Comparison of ENCODE assay signal across 7 mouse cellular contexts in genomic region chr11:101424105-101424851, GRCm38 (mm10). TPM values are rescaled to one million over a fixed set of nuclear protein-coding genes. Genes with fewer than 3 reads are reported as not detected.
DNase-seq lines count a peak whose midpoint lies in the region; ATAC-seq and TF ChIP-seq lines count a peak whose summit lies in the region.

TSS of gene Gm27029 (minus strand) at chr11:101424796.

- no peaks in the 10 kb centered on the region for H3K36me3 ChIP-seq in testis, adult 2 months (ENCODE audit: control insufficient read depth, insufficient read depth, low read length)
- peaks cover 27% of the 10 kb centered on the region for H3K36me3 ChIP-seq in heart, embryonic 14.5 days (ENCODE audit: control insufficient read depth, insufficient read depth, low read length)
- peaks cover under 1% of the 10 kb centered on the region; the same call in 1 of the 2 replicates for H3K36me3 ChIP-seq in limb, embryonic 11.5 days (ENCODE audit: control insufficient read depth, insufficient read depth, low read length)
- peaks cover 5% of the 10 kb centered on the region for H3K36me3 ChIP-seq in midbrain, embryonic 14.5 days (ENCODE audit: control insufficient read depth, insufficient read depth, low read length)

- H3K9me3 ChIP-seq in heart, embryonic 14.5 days (ENCODE audit: control insufficient read depth, low read length): no peaks in the 10 kb centered on the region
- H3K9me3 ChIP-seq in limb, embryonic 11.5 days (ENCODE audit: control insufficient read depth, low read length): no peaks in the 10 kb centered on the region
- H3K9me3 ChIP-seq in midbrain, embryonic 14.5 days (ENCODE audit: control insufficient read depth, low read length): no peaks in the 10 kb centered on the region

- TF ChIP-seq CTCF in testis, adult 2 months (IDR thresholded peaks at IDR 0.05; ENCODE audit: control insufficient read depth, insufficient read depth, insufficient replicate concordance, low read depth, low read length): no peak

- peak within 1 kb of the TSS; percentile 91 for H3K4me2 ChIP-seq in heart, embryonic 14.5 days (ENCODE audit: low read length)
- H3K4me2 ChIP-seq in limb, embryonic 11.5 days (ENCODE audit: low read depth, severe bottlenecking): peak within 1 kb of the TSS; percentile 96
- peak within 1 kb of the TSS; percentile 79 for H3K4me2 ChIP-seq in midbrain, embryonic 14.5 days (ENCODE audit: low read length)

- peaks cover 3% of the 10 kb centered on the region for H3K4me1 ChIP-seq in testis, adult 2 months (ENCODE audit: control insufficient read depth, insufficient read depth, low read length)
- H3K4me1 ChIP-seq in heart, embryonic 14.5 days (ENCODE audit: control insufficient read depth in 2 of 2, insufficient read depth in 2 of 2, low read length in 2 of 2): peaks cover 3 to 21% of the 10 kb centered on the region in 2 experiments
- 0 out of 2 replicates have a peak, but pooled peaks cover 7% of the 10 kb centered on the region for H3K4me1 ChIP-seq in limb, embryonic 11.5 days (ENCODE audit: control insufficient read depth, insufficient read depth, low read length)
- H3K4me1 ChIP-seq in midbrain, embryonic 14.5 days (ENCODE audit: control insufficient read depth, insufficient read depth, low read length): peaks cover 23% of the 10 kb centered on the region

- no peak for TF ChIP-seq POLR2A in testis, adult 2 months (IDR thresholded peaks at IDR 0.05; ENCODE audit: control insufficient read depth, low read depth, low read length)

- ATAC-seq in common myeloid progenitor, adult 5-6 weeks (replicated peaks; ENCODE audit: low read depth, poor library complexity, severe bottlenecking): peak; percentile 31
- ATAC-seq in heart, embryonic 14.5 days (ENCODE audit: insufficient number of reproducible peaks, insufficient read depth, low FRiP score, low read depth): peak; percentile 61; the same call in 1 of the 2 replicates
- peak; percentile 53; the same call in 1 of the 2 replicates for ATAC-seq in limb, embryonic 11.5 days (ENCODE audit: insufficient number of reproducible peaks, low FRiP score, low TSS enrichment, low read depth)
- ATAC-seq in midbrain, embryonic 14.5 days (ENCODE audit: low FRiP score, low TSS enrichment): peak; percentile 20; the same call in 1 of the 2 replicates

- under 1% methylated on average over 23 of the region's 23 CpGs for WGBS in heart, embryonic 14.5 days
- 6% methylated on average over 23 of the region's 23 CpGs for WGBS in limb, embryonic 11.5 days
- WGBS in midbrain, embryonic 14.5 days: 5% methylated on average over 23 of the region's 23 CpGs

- no peak for DNase-seq in testis, postnatal 10 days (ENCODE audit: low spot score)
- no peak for DNase-seq in limb, embryonic 11.5 days (ENCODE audit: low spot score)
- no peak for DNase-seq in midbrain, embryonic 14.5 days
- DNase-seq in adipocyte (ENCODE audit: low spot score): no peak

- H3K27me3 ChIP-seq in testis, adult 2 months (ENCODE audit: control insufficient read depth, insufficient read depth, low read length): no peaks in the 10 kb centered on the region
- no peaks in the 10 kb centered on the region for H3K27me3 ChIP-seq in heart, embryonic 14.5 days (ENCODE audit: control insufficient read depth, insufficient read depth, low read length)
- no peaks in the 10 kb centered on the region for H3K27me3 ChIP-seq in limb, embryonic 11.5 days (ENCODE audit: control insufficient read depth, insufficient read depth, low read length)
- no peaks in the 10 kb centered on the region for H3K27me3 ChIP-seq in midbrain, embryonic 14.5 days (ENCODE audit: control insufficient read depth, insufficient read depth, low read length)

- peak within 1 kb of the TSS; percentile 87 for H3K9ac ChIP-seq in heart, embryonic 14.5 days (ENCODE audit: low read length)
- peak within 1 kb of the TSS; percentile 78 for H3K9ac ChIP-seq in limb, embryonic 11.5 days (ENCODE audit: low read length)
- H3K9ac ChIP-seq in midbrain, embryonic 14.5 days (replicated peaks; ENCODE audit: low read length): peak within 1 kb of the TSS; percentile 80

- H3K27ac ChIP-seq in testis, adult 2 months (ENCODE audit: control insufficient read depth, insufficient read depth, low read depth, low read length): peak within 1 kb of the TSS; percentile 97
- H3K27ac ChIP-seq in heart, embryonic 14.5 days (replicated peaks in 1 of 2; ENCODE audit: control insufficient read depth in 1 of 2, insufficient read depth in 1 of 2, low read depth in 2 of 2, low read length in 2 of 2): peak within 1 kb of the TSS; percentile 95 to 96
- peak within 1 kb of the TSS; percentile 52; the same call in 1 of the 2 replicates for H3K27ac ChIP-seq in limb, embryonic 11.5 days (replicated peaks; ENCODE audit: low read depth, low read length)
- H3K27ac ChIP-seq in midbrain, embryonic 14.5 days (replicated peaks; ENCODE audit: low read depth, low read length): peak within 1 kb of the TSS; percentile 88

- H3K4me3 ChIP-seq in testis, adult 2 months (ENCODE audit: control insufficient read depth, low read depth, low read length): peak within 1 kb of the TSS; percentile 97
- peak within 1 kb of the TSS; percentile 83 to 93 for H3K4me3 ChIP-seq in heart, embryonic 14.5 days (ENCODE audit: control insufficient read depth in 1 of 2, insufficient read depth in 1 of 2, low read depth in 1 of 2, low read length in 2 of 2)
- H3K4me3 ChIP-seq in limb, embryonic 11.5 days (ENCODE audit: low read depth, low read length): peak within 1 kb of the TSS; percentile 98
- peak within 1 kb of the TSS; percentile 84 for H3K4me3 ChIP-seq in midbrain, embryonic 14.5 days (replicated peaks; ENCODE audit: low read depth, low read length)

RNA-seq across cellular contexts. Expression of gene Gm27029, which starts in this region (rescaled TPM):
- 0.14 and 0.38 TPM in 2 replicates for polyA plus RNA-seq in testis, adult 2 months (2012; rRNA removed)
- total RNA-seq in common myeloid progenitor, adult 5-6 weeks (2017): 1.1 and 17.0 TPM in 2 replicates
- polyA plus RNA-seq in heart, embryonic 14.5 days (2014; fragmentation: Nextera tagmentation; extraction: Ambion mirVana): 10.2 and 17.4 TPM in 2 replicates
- polyA plus RNA-seq in limb, embryonic 11.5 days (2014; fragmentation: Nextera tagmentation; extraction: Ambion mirVana): 10.4 and 11.5 TPM in 2 replicates
- polyA plus RNA-seq in midbrain, embryonic 14.5 days (2014; fragmentation: Nextera tagmentation; extraction: Ambion mirVana): 7.5 and 7.6 TPM in 2 replicates
